Mouse (Mus musculus): ENCODE data around the gene Scube2.

DNA sequence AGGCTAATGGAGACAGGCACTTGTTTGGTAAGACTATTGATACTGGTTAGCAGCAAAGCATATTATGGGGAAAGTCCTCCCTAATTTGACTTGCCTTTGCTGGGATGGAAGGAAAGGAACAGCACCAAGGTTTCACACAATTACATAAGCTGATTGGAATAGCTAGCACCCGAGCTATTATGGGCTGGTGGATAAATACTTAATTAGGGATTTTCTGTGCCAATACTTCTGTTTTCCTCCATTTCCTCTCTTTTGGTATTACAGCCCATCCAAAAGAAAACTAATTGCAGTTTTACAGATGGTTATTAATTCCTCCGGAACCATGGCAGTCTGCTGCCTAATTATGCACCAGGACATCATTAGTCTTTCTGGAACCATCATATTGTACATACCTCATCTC is 101.5 kb downstream of the Scube2 start:
- no peak for TF ChIP-seq CTCF (IDR thresholded peaks at IDR 0.05; ENCODE audit: insufficient read depth, low read depth, low read length)
- no peak for TF ChIP-seq POLR2A (IDR thresholded peaks at IDR 0.05; ENCODE audit: insufficient read depth, low read depth, low read length)

Measured in olfactory bulb, adult 2 months (tissue).